Mouse (Mus musculus) heart, embryonic 16.5 days (tissue): ENCODE data around the gene Ubtf. TPM values are rescaled to one million over a fixed set of nuclear protein-coding genes. Genes with fewer than 3 reads are reported as not detected.

Source experiments
- ATAC-seq: fragments of 200-750 bp; cut with Nextera tagmentation; replicated peaks from 2 replicates; pipeline ENCODE4 v1.8.0; 2017; ENCODE audit warnings: moderate number of reproducible peaks; ENCODE audit not compliant: insufficient read depth, low FRiP score; ENCODE audit errors: extremely low read depth
- H3K27ac ChIP-seq: fragments of 300-500 bp; sonication (generic); 2 replicates; pipeline ENCODE4 v1.5.1; 2014; ENCODE audit warnings: mild to moderate bottlenecking, low read length, control low read depth, moderate library complexity
- H3K27me3 ChIP-seq: fragments of 300-500 bp; sonication (generic); 2 replicates; pipeline ENCODE4 v1.6.1; 2014; ENCODE audit warnings: low read length, mixed read lengths; ENCODE audit not compliant: control insufficient read depth, insufficient read depth
- H3K36me3 ChIP-seq: fragments of 300-500 bp; sonication (generic); 2 replicates; pipeline ENCODE4 v1.6.1; 2014; ENCODE audit not compliant: control insufficient read depth, insufficient read depth
- H3K4me1 ChIP-seq: fragments of 300-500 bp; sonication (generic); 2 replicates; pipeline ENCODE4 v1.6.1; 2014; ENCODE audit warnings: low read length, mixed read lengths; ENCODE audit not compliant: control insufficient read depth, insufficient read depth
- H3K4me2 ChIP-seq: fragments of 300-500 bp; sonication (generic); 2 replicates; pipeline ENCODE4 v1.6.1; 2014; ENCODE audit warnings: low read depth, mild to moderate bottlenecking, control low read depth, low read length
- H3K4me3 ChIP-seq: fragments of 300-500 bp; sonication (generic); 2 replicates; pipeline ENCODE4 v1.5.1; 2014; ENCODE audit warnings: mild to moderate bottlenecking, control low read depth, low read length
- H3K9ac ChIP-seq: fragments of 300-500 bp; sonication (generic); 2 replicates; pipeline ENCODE4 v1.6.1; 2014; ENCODE audit warnings: low read length, control low read depth
- H3K9me3 ChIP-seq: fragments of 300-500 bp; sonication (generic); replicated peaks from 2 replicates; pipeline ENCODE4 v1.6.1; 2016; ENCODE audit warnings: low read length; ENCODE audit not compliant: control insufficient read depth
- WGBS: fragments of 180-500 bp; shearing (Covaris S2); extraction: QIAGEN DNeasy Blood & Tissue Kit; methylation state at CpG from one replicate; pipeline ENCODE4 v1.1.7; 2014; 5-methylcytosine and 5-hydroxymethylcytosine counted together
- polyA plus RNA-seq: library from polyadenylated mRNA; unstranded; fragments of >200 nt; fragmentation: Nextera tagmentation; extraction: Ambion mirVana; gene quantifications from 2 replicates; pipeline ENCODE4 v1.2.1, GENCODE M21; 2015

Gene Ubtf
- polyA plus RNA-seq, 1 experiment from 2014 or later: 58.9 TPM

GRCm38 (mm10) chr11:102349189-102349954 lies 29.8 kb upstream of the Ubtf start:
- Histone ChIP-seq H3K4me1 (no peaks in the 10 kb centered on the region), H3K4me3 (no peak overlapping the region), H3K27me3 (peaks cover 6% of the 10 kb centered on the region; the same call in 1 of the 2 replicates), H3K4me2 (no peak overlapping the region), H3K9ac (no peak overlapping the region), H3K9me3 (no peaks in the 10 kb centered on the region), H3K36me3 (no peaks in the 10 kb centered on the region), H3K27ac (no peak overlapping the region)
- WGBS: 79% methylated on average over 3 of the region's 3 CpGs
- no peak for ATAC-seq

- no peak overlapping the region for H3K4me2 ChIP-seq
- no peaks in the 10 kb centered on the region for H3K4me1 ChIP-seq
- no peaks in the 10 kb centered on the region for H3K36me3 ChIP-seq
- no peaks in the 10 kb centered on the region for H3K9me3 ChIP-seq
- peaks cover 6% of the 10 kb centered on the region; the same call in 1 of the 2 replicates for H3K27me3 ChIP-seq
- no peak overlapping the region for H3K27ac ChIP-seq
- H3K4me3 ChIP-seq: no peak overlapping the region
- no peak for ATAC-seq
- 76% methylated on average over 11 of the region's 11 CpGs for WGBS
- H3K9ac ChIP-seq: no peak overlapping the region
These were observed 29.2 kb upstream of the Ubtf start for GRCm38 (mm10) chr11:102348771-102349170.

DNA sequence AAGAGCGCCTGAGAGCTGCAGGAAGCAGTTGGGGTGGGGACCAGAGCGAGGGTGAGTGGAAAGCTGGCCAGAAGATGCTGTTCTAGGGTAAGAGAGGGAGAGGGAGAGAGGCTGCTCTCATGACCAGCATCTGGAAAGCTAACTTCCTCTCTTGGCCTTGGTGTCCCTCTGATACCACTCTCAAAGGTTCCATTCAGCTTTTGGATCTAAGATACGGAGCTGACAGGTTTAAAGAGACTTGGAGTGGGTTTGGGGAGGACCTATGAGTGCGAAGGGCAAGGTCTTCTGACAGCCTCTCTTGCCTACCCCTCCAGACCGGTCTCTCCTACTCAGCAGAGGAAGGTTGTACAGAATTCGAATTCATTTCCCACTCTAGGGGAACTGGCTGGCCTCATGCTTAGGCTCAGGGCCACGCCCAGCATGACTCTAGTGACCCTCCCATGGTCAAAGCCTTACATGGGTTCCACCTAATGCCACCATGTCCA lies 28.6 kb upstream of the Ubtf start:
- peaks cover 6% of the 10 kb centered on the region; the same call in 1 of the 2 replicates for H3K27me3 ChIP-seq
- WGBS: 75% methylated on average over 7 of the region's 7 CpGs
- H3K9ac ChIP-seq: no peak overlapping the region
- H3K4me3 ChIP-seq: no peak overlapping the region
- ATAC-seq: no peak
- H3K4me2 ChIP-seq: no peak overlapping the region
- H3K9me3 ChIP-seq: no peaks in the 10 kb centered on the region
- H3K27ac ChIP-seq: no peak overlapping the region
- H3K36me3 ChIP-seq: no peaks in the 10 kb centered on the region
- H3K4me1 ChIP-seq: no peaks in the 10 kb centered on the region

GRCm38 (mm10) chr11:102347683-102348082 lies 28.1 kb upstream of the Ubtf start:
- 70% methylated on average over 5 of the region's 5 CpGs for WGBS
- H3K36me3 ChIP-seq: no peaks in the 10 kb centered on the region
- H3K9me3 ChIP-seq: no peaks in the 10 kb centered on the region
- H3K4me3 ChIP-seq: no peak overlapping the region
- H3K9ac ChIP-seq: no peak overlapping the region
- H3K27ac ChIP-seq: no peak overlapping the region
- no peaks in the 10 kb centered on the region for H3K4me1 ChIP-seq
- peaks cover 4% of the 10 kb centered on the region; the same call in 1 of the 2 replicates for H3K27me3 ChIP-seq
- H3K4me2 ChIP-seq: no peak overlapping the region
- no peak for ATAC-seq

DNA sequence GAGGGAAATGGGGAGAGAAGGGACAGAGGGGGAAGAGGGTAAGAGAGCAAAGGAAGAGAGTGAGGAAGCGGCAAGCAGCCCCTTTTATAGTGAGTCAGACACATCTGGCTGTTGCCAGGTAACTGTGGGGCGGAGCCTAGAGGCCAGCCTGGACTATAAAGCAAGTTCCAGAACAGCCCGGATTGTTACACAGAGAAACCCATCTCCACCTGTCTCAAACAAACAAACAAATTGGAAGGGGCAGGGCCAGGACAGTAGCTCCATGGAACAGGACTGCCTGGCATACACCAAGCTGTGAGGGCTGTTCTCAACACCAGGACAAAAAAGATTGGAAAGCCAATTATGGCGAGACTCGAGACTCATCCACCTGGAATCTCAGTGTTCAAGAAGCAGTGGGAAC lies 27.4 kb upstream of the Ubtf start:
- no peak for ATAC-seq
- 64% methylated on average over 5 of the region's 5 CpGs for WGBS
- Histone ChIP-seq H3K4me1 (no peaks in the 10 kb centered on the region), H3K9me3 (no peaks in the 10 kb centered on the region), H3K4me2 (no peak overlapping the region), H3K27me3 (peaks cover 1% of the 10 kb centered on the region; the same call in 1 of the 2 replicates), H3K9ac (no peak overlapping the region), H3K4me3 (no peak overlapping the region), H3K27ac (no peak overlapping the region), H3K36me3 (no peaks in the 10 kb centered on the region)

DNA sequence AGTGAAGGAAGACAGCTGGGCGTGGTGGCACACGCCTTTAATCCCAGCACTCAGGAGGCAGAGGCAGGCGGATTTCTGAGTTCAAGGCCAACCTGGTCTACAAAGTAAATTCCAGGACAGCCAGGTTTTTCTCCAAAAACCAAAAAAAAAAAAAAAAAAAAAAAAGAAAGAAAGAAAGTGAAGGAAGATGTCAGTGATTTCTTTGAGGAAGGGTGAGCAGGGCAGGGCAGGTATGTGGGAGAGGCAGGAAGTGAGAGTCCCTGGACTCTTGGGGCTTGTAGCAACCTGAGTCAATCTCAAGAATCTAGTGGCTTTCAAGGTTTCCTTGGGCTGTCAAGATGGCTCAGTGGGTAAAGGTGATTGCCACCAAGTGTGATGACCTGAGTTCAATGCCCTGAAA lies 24.9 kb upstream of the Ubtf start:
- H3K9me3 ChIP-seq: no peaks in the 10 kb centered on the region
- no peaks in the 10 kb centered on the region for H3K36me3 ChIP-seq
- H3K27me3 ChIP-seq: no peaks in the 10 kb centered on the region
- no peak overlapping the region for H3K27ac ChIP-seq
- H3K4me3 ChIP-seq: no peak overlapping the region
- peaks cover under 1% of the 10 kb centered on the region; the same call in 1 of the 2 replicates for H3K4me1 ChIP-seq
- no peak overlapping the region for H3K9ac ChIP-seq
- H3K4me2 ChIP-seq: no peak overlapping the region
- no peak for ATAC-seq
- WGBS: 89% methylated on average over 3 of the region's 3 CpGs

DNA sequence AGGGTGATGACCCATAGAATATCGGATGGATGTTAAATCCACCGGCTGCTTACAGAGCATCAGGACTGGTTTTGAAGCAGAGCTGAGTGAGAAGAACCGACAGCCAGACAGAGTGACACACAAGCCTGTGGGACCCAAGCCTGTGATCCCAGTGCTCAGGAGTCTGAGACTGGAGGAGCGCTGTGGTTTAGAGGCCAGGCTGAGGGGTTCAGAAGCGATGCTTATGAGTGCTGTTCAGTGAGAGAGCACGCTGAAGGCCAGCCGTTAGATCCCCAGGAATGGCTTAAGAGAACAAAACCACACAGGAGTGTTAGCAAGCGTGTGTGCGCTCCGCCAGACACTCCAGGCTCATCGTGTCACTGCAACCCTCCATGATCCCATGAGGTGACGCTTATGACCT lies 23.2 kb upstream of the Ubtf start:
- 63% methylated on average over 12 of the region's 12 CpGs for WGBS
- Histone ChIP-seq H3K27me3 (no peaks in the 10 kb centered on the region), H3K4me3 (no peak overlapping the region), H3K9me3 (no peaks in the 10 kb centered on the region), H3K4me2 (no peak overlapping the region), H3K4me1 (peaks cover 10% of the 10 kb centered on the region), H3K27ac (no peak overlapping the region), H3K36me3 (no peaks in the 10 kb centered on the region), H3K9ac (no peak overlapping the region)
- no peak for ATAC-seq

DNA sequence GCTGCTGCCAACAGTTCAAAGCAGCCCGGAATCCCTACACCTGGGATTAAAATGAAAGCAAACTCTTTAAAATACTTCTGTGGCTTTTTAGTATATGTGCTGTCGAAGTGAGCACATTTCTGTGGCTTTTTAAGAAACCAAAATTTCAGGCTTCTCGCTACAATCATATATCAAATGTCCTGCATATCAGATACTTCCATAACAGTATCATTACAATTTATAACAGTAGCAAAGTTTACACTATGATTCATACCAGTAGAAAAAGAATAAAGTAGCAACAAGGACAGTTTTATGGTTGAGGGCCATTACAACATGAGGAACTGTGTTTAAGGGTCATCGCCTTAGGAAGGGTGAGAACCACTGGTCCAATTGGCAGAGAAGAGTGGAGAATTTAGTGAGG lies 21.6 kb upstream of the Ubtf start:
- WGBS: 87% methylated on average over 4 of the region's 4 CpGs
- Histone ChIP-seq H3K27ac (no peak overlapping the region), H3K9me3 (no peaks in the 10 kb centered on the region), H3K27me3 (no peaks in the 10 kb centered on the region), H3K4me3 (no peak overlapping the region), H3K4me1 (peaks cover 10% of the 10 kb centered on the region), H3K36me3 (no peaks in the 10 kb centered on the region), H3K9ac (no peak overlapping the region), H3K4me2 (no peak overlapping the region)
- ATAC-seq: no peak

DNA sequence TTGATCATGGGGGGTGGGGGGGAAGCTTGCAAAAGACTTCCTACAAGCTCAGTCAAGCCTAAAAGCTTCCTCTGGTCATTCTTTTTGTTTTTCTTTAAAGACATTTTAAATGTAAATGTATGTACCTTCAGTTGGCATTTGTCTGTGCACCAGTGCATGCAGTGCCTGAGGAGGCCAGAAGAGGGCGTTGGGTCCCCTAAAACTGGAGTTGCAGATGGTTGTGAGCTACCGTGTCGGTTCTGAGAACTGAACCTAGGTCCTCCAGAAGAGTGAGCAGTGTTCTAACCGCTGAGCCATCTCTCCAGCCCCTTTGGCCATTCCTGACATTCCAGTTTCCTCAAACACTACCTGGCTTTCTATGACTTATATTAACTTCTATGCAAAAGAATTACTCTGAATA lies 20.1 kb upstream of the Ubtf start:
- no peak overlapping the region for H3K4me3 ChIP-seq
- H3K4me2 ChIP-seq: no peak overlapping the region
- WGBS: 60% methylated on average over 4 of the region's 4 CpGs
- no peak overlapping the region for H3K27ac ChIP-seq
- H3K27me3 ChIP-seq: no peaks in the 10 kb centered on the region
- no peaks in the 10 kb centered on the region for H3K36me3 ChIP-seq
- H3K9ac ChIP-seq: no peak overlapping the region
- no peak for ATAC-seq
- no peaks in the 10 kb centered on the region for H3K9me3 ChIP-seq
- peaks cover 15% of the 10 kb centered on the region for H3K4me1 ChIP-seq
